Mouse (Mus musculus): Measurements from ENCODE around the gene Msx1.

- TF ChIP-seq CTCF (IDR thresholded peaks at IDR 0.05; ENCODE audit: borderline replicate concordance, control insufficient read depth, extremely low read depth, insufficient read depth, low read length, poor library complexity) (no peak), POLR2A (IDR thresholded peaks at IDR 0.05; ENCODE audit: control insufficient read depth, extremely low read depth, insufficient read depth, low read length, poor library complexity) (no peak)
These were observed 39.5 kb downstream of the Msx1 start for GRCm38 (mm10) chr5:37784847-37785391.

Data from thymus, adult 2 months (tissue).